Mouse (Mus musculus) myocyte (in vitro differentiated cells): Measurements from ENCODE around the gene Alox5. TPM values are rescaled to one million over a fixed set of nuclear protein-coding genes. Genes with fewer than 3 reads are reported as not detected.

Source experiments
- H3K27me3 ChIP-seq: one replicate; pipeline ENCODE4 v1.6.1; 2011; ENCODE audit not compliant: control insufficient read depth, insufficient read depth, insufficient read length
- H3K36me3 ChIP-seq: one replicate; pipeline ENCODE4 v1.6.1; 2011; ENCODE audit not compliant: control insufficient read depth, insufficient read depth
- H3K4me2 ChIP-seq: one replicate; pipeline ENCODE4 v1.6.1; 2011; ENCODE audit warnings: low read depth, control low read depth
- H3K4me3 ChIP-seq: one replicate; pipeline ENCODE4 v1.5.1; 2011; ENCODE audit warnings: mild to moderate bottlenecking, control low read depth, moderate library complexity
- H3K79me2 ChIP-seq: one replicate; pipeline ENCODE4 v1.6.1; 2011; ENCODE audit not compliant: control insufficient read depth, insufficient read depth
- H3ac ChIP-seq: one replicate; pipeline ENCODE4 v1.6.1; 2011; ENCODE audit not compliant: control insufficient read depth, insufficient read length
- CEBPB ChIP-seq: IDR thresholded peaks from 2 replicates; pipeline ENCODE4 v1.6.1; 2011; ENCODE audit warnings: mild to moderate bottlenecking, moderate library complexity; ENCODE audit not compliant: poor library complexity, insufficient read depth, severe bottlenecking
- E2F4 ChIP-seq: IDR thresholded peaks from one replicate; pipeline ENCODE4 v1.6.1; 2011; ENCODE audit warnings: mild to moderate bottlenecking, control low read depth, moderate library complexity; ENCODE audit not compliant: insufficient read depth
- MAX ChIP-seq: IDR thresholded peaks from one replicate; pipeline ENCODE4 v1.6.1; 2011; ENCODE audit warnings: low read depth, mild to moderate bottlenecking, control low read depth
- MYOD1 ChIP-seq, 3 experiments: IDR thresholded peaks; one replicate each; pipeline ENCODE4 v1.6.1; 2011; ENCODE audit warnings: control low read depth in 2 of 3, low read depth in 2 of 3, mild to moderate bottlenecking in 2 of 3, moderate library complexity in 1 of 3; ENCODE audit not compliant: insufficient read length in 2 of 3, control insufficient read depth in 1 of 3
- MYOG ChIP-seq, 3 experiments: IDR thresholded peaks; one replicate each; pipeline ENCODE4 v1.6.1; 2011; ENCODE audit warnings: control low read depth in 2 of 3, low read depth in 2 of 3, mild to moderate bottlenecking in 2 of 3; ENCODE audit not compliant: insufficient read length in 2 of 3, control insufficient read depth in 1 of 3, insufficient read depth in 1 of 3
- POLR2A ChIP-seq: IDR thresholded peaks from one replicate; pipeline ENCODE4 v1.6.1; 2011; ENCODE audit warnings: low read depth, mild to moderate bottlenecking, control low read depth, moderate library complexity; ENCODE audit not compliant: insufficient read length
- POLR2AphosphoS2 ChIP-seq: IDR thresholded peaks from one replicate; pipeline ENCODE4 v1.6.1; 2011; ENCODE audit warnings: low read depth, control low read depth; ENCODE audit not compliant: insufficient read length
- REST ChIP-seq: IDR thresholded peaks from one replicate; pipeline ENCODE4 v1.6.1; 2011; ENCODE audit warnings: mild to moderate bottlenecking, control low read depth, moderate library complexity; ENCODE audit not compliant: insufficient read depth, insufficient read length
- SRF ChIP-seq: IDR thresholded peaks from one replicate; pipeline ENCODE4 v1.6.1; 2011; ENCODE audit warnings: low read depth; ENCODE audit not compliant: control insufficient read depth, insufficient read length
- TCF12 ChIP-seq: IDR thresholded peaks from one replicate; pipeline ENCODE4 v1.6.1; 2011; ENCODE audit warnings: mild to moderate bottlenecking, control low read depth; ENCODE audit not compliant: poor library complexity, insufficient read depth, severe bottlenecking
- TCF3 ChIP-seq: IDR thresholded peaks from one replicate; pipeline ENCODE4 v1.6.1; 2011; ENCODE audit warnings: low read depth, control low read depth; ENCODE audit not compliant: insufficient read length
- USF1 ChIP-seq: IDR thresholded peaks from one replicate; pipeline ENCODE4 v1.6.1; 2011; ENCODE audit warnings: low read depth, mild to moderate bottlenecking, control low read depth, moderate library complexity
- polyA plus RNA-seq: library from polyadenylated mRNA; unstranded; fragments of >200 nt; fragmentation: generic; extraction: Trizol; gene quantifications from one replicate; pipeline ENCODE4 v1.2.1, GENCODE M21; 2012; ENCODE audit warnings: missing spikeins

The Alox5 gene
- polyA plus RNA-seq, 1 experiment = 21.7 TPM

DNA sequence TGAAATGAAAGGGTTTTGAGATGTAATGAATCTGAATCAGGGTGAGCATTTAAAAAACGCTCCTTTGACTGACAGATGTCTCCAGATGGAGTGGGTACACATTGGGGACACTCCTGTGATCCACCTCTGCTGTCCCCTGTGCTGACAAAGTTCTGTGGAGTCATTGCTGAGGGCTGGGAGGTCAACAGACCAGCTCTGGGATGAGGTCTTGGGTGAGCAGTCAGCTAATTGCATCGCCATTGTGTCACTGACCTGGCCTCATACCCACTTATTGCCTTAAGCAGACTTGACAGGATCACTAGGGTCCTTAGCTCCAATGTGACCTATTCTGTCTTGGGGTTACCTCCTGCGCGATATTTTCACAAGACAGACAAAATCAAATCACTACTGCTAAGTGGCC, 53.8 kb downstream of the Alox5 start:
- Histone ChIP-seq H3K79me2 (no peaks in the 10 kb centered on the region), H3K4me3 (no peak overlapping the region), H3K27me3 (no peaks in the 10 kb centered on the region), H3K4me2 (peak overlapping the region; percentile 79), H3K36me3 (peaks cover 11% of the 10 kb centered on the region), H3ac (no peak overlapping the region)
- TF ChIP-seq TCF12 (no peak), REST (no peak), CEBPB (no peak)

DNA sequence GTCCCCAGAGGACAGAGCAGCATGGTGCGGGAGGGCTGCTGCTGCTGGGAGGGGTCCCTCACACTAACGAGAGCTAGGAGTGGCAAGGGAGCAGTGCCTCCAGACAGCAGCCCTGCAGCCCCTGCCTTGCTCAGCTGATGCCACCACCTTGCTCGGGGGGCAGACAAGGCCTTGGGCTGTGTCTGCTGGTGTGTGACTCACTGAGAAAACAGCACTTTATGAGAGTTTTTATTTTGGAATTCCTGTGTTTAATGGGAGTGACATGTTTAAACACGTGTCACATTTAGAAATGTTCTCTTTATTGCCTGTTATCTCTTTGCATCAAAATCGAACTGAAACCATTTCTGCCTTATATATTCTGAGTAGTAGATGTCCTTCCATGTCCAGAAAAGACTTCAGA, 54.3 kb downstream of the Alox5 start:
- peak in 2 of 3 experiments; percentile 51 to 59 for TF ChIP-seq MYOG (IDR thresholded peaks at IDR 0.05; ENCODE audit: control insufficient read depth in 1 of 3, insufficient read depth in 1 of 3, insufficient read length in 2 of 3, low read depth in 2 of 3)
- TF ChIP-seq E2F4 = no peak
- peak; percentile 55 for TF ChIP-seq TCF12
- peak in 2 of 3 experiments; percentile 31 to 66 for TF ChIP-seq MYOD1 (IDR thresholded peaks at IDR 0.05; ENCODE audit: control insufficient read depth in 1 of 3, insufficient read length in 2 of 3, low read depth in 2 of 3)
- TF ChIP-seq USF1 = peak; percentile 8
- TF ChIP-seq POLR2AphosphoS2 = no peak
- no peak for TF ChIP-seq TCF3
- peak; percentile 50 for TF ChIP-seq POLR2A
- no peak for TF ChIP-seq CEBPB
- no peak for TF ChIP-seq MAX
- no peak for TF ChIP-seq SRF
- no peak for TF ChIP-seq REST
- peaks cover 15% of the 10 kb centered on the region for H3K36me3 ChIP-seq
- no peaks in the 10 kb centered on the region for H3K79me2 ChIP-seq
- H3K4me3 ChIP-seq = no peak overlapping the region
- no peaks in the 10 kb centered on the region for H3K27me3 ChIP-seq
- no peak overlapping the region for H3ac ChIP-seq
- H3K4me2 ChIP-seq = peak overlapping the region; percentile 79

DNA sequence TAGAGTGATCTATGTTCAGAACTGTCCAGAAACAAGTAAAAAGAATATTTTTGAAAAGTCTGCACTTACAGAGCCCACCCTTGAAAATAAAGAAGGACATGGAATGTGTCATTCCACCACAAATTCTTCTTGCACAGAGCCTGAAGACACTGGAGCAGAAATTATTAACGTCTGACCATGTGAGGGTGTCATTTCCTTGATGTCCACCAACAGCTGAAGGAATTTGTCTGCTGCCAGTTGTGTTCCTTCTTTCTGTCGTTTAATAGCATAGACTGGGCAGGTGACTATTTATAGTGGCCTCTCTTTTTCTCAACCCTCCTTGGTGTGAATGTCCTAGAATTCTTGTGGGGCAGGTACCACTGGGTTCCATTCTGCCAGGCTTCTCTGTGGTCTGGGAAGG, 54.8 kb downstream of the Alox5 start:
- no peak overlapping the region for H3ac ChIP-seq
- H3K79me2 ChIP-seq = no peaks in the 10 kb centered on the region
- peaks cover 18% of the 10 kb centered on the region for H3K36me3 ChIP-seq
- H3K27me3 ChIP-seq = no peaks in the 10 kb centered on the region
- H3K4me2 ChIP-seq = peak overlapping the region; percentile 79
- H3K4me3 ChIP-seq = no peak overlapping the region
- TF ChIP-seq USF1 = no peak
- TF ChIP-seq MYOD1 (IDR thresholded peaks at IDR 0.05; ENCODE audit: control insufficient read depth in 1 of 3, insufficient read length in 2 of 3, low read depth in 2 of 3) = peak; percentile 89 to 96 (median 92)
- no peak for TF ChIP-seq E2F4
- peak in 2 of 3 experiments; percentile 5 to 37 for TF ChIP-seq MYOG (IDR thresholded peaks at IDR 0.05; ENCODE audit: control insufficient read depth in 1 of 3, insufficient read depth in 1 of 3, insufficient read length in 2 of 3, low read depth in 2 of 3)
- no peak for TF ChIP-seq POLR2AphosphoS2
- TF ChIP-seq TCF3 = no peak
- TF ChIP-seq TCF12 = peak; percentile 24
- no peak for TF ChIP-seq REST

- H3K4me2 ChIP-seq = peak overlapping the region; percentile 79
- TF ChIP-seq REST (no peak), POLR2A (no peak), TCF12 (no peak), CEBPB (no peak), E2F4 (no peak), USF1 (no peak), MYOD1 (IDR thresholded peaks at IDR 0.05; ENCODE audit: control insufficient read depth in 1 of 3, insufficient read length in 2 of 3, low read depth in 2 of 3) (no peak), POLR2AphosphoS2 (no peak), MYOG (IDR thresholded peaks at IDR 0.05; ENCODE audit: control insufficient read depth in 1 of 3, insufficient read depth in 1 of 3, insufficient read length in 2 of 3, low read depth in 2 of 3) (no peak), TCF3 (no peak), SRF (no peak), MAX (no peak)
- no peak overlapping the region for H3K4me3 ChIP-seq
- H3K27me3 ChIP-seq = no peaks in the 10 kb centered on the region
- H3K79me2 ChIP-seq = no peaks in the 10 kb centered on the region
- peaks cover 21% of the 10 kb centered on the region for H3K36me3 ChIP-seq
- no peak overlapping the region for H3ac ChIP-seq
Observed at GRCm38 (mm10) chr6:116405715-116406114, 55.3 kb downstream of the Alox5 start.

DNA sequence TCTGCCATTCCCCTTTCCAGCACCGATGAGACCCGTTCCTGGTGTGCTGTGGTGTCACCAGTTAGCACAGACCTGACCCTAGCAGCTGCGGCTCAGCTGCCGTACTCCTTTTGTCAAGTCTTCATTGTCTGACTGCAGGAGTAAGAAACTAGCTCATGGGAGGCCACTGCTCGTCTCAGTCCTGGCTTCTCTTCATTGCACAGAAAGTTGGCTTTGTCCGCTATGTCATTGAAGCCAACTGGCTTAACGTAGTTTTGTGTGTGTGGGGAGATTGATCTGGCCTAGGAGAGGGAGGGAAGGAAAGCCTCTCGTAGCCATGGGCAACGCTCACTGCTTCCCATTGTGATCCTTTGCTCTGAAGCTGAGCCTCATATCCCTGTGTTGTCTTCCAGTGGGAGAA, 55.7 kb downstream of the Alox5 start:
- Histone ChIP-seq H3K79me2 (no peaks in the 10 kb centered on the region), H3K4me2 (peak overlapping the region; percentile 79), H3K36me3 (peaks cover 21% of the 10 kb centered on the region), H3K27me3 (no peaks in the 10 kb centered on the region), H3ac (no peak overlapping the region), H3K4me3 (no peak overlapping the region)
- peak; percentile 23 to 80 (median 79) for TF ChIP-seq MYOD1 (IDR thresholded peaks at IDR 0.05; ENCODE audit: control insufficient read depth in 1 of 3, insufficient read length in 2 of 3, low read depth in 2 of 3)
- peak; percentile 23 to 87 (median 81) for TF ChIP-seq MYOG (IDR thresholded peaks at IDR 0.05; ENCODE audit: control insufficient read depth in 1 of 3, insufficient read depth in 1 of 3, insufficient read length in 2 of 3, low read depth in 2 of 3)
- TF ChIP-seq TCF3 = peak; percentile 28
- TF ChIP-seq TCF12 = no peak
